Mouse (Mus musculus): ENCODE results near the gene Sh3rf3.

Gene Sh3rf3

DNA sequence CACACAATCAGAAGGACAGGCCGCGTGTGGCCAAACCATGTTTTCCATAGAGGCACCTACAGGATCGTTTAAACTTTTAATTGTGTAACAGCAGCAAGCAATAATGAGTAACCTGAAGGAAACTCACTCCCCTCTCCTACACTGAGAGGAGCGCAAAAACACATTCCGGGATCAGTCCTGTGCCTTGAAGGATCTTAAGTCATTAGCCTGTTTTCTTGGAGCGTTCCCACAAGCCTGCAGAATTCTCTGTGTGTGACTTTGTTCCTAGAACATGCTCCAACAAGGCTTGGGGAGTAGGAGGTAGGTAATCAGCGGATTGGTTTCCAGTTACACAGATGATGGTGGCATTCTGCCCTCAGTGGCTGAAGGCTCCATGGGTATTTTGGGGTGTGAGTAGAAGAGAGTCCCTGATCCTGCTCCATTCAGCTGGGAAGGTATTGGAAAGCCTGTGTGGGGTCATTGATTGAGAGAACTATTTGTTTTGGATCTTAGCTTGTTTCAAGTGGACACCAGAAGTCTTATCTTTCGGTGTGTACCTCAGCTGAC is 108.6 kb downstream of the Sh3rf3 start:
- no peak for DNase-seq

DNA sequence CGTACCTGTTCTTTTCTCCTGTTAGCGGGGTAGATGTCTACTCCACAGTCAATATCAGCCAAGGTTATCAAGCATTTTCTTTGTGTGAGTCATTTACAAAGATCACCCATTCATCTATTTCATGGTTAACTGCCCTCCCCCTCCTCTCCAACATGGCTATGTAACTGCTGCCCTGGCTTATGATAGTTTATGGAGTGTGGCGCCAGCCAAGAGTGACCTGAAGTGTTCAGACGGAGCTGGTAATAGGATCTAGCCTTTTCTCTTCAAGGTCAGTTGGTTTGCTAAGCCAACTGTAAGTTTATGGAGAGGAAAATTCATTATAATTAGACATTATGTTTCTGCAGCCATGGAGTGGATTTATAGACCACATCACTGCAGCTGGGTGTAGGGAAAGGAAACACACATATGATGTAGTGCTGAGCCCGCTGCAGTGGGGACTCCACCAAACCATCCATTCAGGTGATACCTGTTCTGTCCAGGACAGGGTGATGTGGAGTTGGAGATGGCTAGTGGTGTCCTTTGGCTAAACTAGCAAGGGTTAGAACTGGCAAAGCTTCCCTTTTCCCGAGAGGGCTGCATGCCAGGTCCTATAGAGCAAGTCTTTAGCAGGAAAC is 109.2 kb downstream of the Sh3rf3 start:
- no peak for DNase-seq

DNA sequence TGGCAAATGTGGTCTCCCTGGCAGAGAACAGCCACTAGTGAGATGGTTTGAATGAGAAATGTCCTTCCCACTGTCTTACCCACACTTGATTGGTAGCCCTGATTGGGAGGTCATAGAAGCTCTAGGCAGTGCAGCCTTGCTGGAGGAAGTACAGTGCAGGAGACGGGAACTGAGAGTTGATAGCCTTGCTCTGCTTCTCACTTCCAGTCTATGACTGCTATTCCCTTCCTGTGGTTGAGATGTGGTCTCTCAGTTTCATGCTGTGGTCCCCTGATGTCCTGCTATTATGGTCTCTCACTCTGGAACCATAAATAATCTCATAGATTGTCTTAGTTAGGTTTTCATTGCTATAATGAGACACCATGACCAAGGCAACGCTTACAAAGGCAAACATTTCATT is 109.8 kb downstream of the Sh3rf3 start:
- no peak for DNase-seq

DNA sequence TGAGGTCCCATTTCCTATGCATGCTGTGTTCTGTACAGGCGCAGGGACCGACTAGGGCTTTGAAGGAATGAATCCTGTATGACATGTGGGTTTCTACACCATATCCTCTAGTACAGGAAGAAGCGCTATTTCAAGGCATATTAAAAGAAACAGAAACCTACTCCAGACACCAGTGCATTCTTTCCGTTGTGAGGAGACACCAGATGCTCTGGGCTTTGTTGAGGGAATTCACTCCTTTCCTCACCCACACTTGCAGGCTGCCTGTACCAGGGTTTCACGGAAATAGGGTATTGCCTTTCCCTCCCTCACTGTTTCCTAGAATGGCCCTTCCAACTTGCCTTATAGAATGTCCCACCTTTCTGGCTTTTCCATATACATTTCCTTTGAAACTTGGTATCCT is 113.4 kb downstream of the Sh3rf3 start:
- DNase-seq: no peak

DNA sequence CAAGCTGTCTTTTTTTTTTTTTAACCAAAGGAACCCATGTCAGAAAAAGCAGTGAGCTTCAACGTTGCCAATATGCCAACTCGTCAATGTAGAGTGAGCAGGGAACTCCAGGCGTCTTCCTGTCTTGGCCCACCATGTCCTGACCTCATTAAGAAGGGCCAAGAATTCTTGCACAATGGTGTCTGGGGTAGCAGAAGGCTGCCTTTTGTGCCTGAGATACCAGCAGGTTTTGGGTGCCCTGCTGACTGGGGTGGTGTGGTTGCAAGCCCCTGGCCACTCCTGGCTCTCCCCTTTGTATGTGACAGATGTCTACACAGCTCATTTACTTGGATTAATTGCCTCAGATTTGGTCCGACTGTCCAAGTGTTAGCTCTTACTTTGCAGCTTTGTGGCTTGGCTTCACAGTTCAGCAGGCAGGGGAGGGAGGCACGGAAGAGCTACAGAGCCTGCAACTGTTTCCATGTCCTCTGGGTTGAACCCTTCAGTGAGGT is 115.8 kb downstream of the Sh3rf3 start:
- DNase-seq: no peak

DNA sequence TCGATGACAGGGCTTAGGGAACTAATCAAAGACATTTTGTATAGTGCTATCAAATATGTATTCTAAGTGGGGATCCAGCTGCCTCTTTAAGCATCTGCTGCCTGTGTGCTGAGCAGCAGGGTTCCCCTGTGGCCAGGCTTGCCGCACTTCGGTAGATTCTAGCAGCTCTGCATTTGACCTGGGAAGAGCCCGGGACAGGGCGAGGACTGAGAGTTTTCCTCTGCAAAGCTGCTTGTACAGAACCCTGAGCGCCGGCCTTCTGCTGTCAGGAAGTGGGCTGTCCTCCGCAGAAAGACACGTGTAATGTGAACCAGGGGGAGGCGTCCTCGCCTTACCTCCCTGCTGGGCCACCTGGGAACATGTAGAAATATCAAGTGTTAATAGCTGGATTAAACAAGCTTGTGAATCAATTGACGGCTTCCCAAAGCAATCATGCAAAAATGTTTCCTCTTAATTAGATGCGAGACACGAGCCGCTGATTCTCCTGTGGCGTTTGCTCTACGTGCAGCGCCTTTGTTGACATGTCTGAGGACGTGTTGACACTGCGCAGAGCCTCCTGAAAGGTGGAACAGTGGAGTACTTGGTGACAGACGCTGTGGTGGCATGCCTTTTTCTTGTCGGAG is 119.1 kb downstream of the Sh3rf3 start:
- DNase-seq: no peak

DNA sequence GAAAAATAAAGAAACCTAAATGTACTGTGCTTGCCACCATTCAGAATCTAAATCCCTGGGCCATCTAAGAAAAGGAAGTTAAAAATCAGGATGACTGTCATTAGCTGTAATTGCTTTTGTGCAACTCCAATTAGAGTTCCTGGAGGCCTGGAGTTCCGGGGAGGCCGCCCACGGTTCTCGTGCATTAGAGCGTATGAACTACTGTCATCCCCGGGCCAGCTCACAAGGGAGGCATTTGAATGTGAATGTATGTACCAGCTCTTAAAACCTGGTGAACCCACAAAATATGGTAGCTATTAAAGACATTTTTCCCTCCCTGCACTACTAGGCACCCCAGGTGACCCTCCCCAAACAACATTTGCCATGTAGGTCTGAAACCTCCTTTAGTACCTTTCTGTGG is 122.4 kb downstream of the Sh3rf3 start:
- DNase-seq: no peak

DNA sequence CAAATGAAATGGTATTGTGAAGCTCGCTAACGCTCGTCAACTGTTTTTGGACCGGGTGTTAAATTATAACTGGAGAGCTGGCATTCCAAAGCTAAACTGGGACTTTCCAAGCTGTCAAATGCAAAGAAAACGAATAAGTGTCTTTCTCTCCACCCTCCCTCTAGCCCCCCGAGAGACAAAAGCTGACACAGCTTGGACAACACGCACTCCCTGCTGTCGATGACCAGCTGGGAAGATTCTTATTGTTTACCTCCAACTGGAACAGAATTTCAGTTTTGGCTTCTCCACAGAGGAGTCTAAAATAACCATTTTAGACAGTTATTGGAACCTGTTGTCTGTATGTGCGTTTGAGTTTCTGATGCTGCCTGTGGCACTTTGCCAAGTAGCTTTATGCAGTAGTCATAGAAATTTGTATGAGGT is 123.3 kb downstream of the Sh3rf3 start:
- DNase-seq: no peak

DNA sequence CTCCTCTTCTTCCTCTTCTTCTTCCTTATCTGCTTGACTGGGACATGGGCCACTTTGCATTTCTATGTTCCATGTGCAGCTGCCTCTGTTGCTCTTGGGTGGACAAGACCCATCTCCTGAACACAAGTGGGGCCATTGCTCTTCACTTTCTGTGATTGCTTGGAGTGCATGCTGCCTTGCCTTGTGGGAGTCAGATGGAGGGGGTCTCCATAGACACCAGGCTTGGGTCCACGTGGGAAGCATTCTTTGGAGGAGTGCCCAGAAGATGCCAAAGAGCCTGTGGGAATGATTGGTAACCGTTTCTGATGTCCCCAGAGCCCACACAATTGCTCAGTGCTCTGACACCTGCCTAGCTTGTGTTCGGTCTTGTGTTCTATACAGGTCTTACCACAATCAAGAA is 124.4 kb downstream of the Sh3rf3 start:
- DNase-seq: no peak

DNA sequence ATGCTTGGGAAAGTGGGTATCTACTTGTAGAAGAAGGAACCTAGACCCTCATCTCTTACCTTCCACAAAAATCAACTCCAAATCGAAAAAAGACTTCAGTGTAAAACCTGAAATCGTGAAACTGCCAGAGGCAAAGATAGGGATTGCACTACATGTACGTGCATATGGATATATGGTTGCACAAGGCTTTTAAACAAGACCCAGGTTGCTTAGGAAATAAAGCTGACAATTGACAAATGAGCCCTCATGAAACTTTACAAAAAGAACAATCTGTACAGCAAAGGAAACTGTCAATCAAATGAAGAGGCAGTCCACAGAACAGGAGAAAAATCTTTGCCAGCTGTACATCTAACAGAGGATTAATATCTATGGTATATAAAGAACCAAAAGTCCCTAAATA is 129.7 kb downstream of the Sh3rf3 start:
- no peak for DNase-seq

DNA sequence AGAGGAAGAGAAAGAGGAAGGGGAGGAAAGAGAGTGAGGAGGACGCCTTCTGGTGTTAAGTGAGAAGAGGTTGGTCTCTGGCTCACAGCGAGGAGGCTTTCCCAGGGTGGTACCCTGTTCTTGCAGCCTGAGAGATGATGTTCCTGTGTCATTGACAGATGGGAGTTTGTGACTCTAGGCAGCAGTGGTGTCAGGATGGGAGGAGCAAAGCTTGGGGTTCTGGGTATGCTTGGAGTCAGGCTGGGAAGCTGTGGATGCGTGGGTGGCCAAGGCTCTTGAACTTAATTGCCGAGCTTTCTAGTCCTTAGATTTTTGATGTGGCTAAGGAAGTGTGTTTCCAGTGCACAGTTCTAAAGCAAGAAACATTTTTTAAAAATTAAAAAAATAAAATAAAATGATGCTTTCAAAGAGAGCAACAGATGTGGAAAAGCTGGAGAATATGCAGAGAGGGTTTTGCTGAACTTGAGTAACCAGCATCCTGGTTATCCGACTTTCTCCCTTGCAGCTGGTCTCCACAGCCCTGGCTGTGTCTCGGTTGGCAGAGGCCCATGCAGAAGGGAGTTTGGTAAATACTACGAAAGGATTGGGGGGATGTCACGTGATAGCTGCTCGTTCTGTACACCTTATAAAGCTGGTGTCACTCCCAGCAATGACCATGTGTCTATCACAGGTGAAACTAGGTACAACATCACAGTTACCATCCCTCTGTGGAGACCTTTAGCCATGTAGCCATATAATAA is 130.7 kb downstream of the Sh3rf3 start:
- no peak for DNase-seq

DNA sequence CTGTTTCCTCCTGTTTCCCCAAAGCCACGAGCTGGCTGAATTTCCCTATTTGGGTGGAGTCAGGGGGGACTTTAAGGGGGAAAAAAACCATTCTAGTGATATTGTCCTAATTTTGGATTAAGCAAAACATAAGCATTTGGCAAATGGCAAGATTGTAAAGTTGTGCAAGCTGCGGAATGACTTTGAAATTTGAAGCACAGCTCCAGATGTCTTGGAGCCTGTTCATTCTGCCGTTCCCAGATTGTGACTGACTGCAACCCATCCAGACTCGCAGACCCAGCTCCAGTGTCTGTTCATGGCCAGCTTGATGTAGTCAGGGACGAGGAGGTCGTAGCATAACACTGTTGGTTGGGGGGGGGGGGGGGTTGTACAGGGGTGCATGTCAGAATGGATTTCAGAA is 131.8 kb downstream of the Sh3rf3 start:
- no peak for DNase-seq

DNA sequence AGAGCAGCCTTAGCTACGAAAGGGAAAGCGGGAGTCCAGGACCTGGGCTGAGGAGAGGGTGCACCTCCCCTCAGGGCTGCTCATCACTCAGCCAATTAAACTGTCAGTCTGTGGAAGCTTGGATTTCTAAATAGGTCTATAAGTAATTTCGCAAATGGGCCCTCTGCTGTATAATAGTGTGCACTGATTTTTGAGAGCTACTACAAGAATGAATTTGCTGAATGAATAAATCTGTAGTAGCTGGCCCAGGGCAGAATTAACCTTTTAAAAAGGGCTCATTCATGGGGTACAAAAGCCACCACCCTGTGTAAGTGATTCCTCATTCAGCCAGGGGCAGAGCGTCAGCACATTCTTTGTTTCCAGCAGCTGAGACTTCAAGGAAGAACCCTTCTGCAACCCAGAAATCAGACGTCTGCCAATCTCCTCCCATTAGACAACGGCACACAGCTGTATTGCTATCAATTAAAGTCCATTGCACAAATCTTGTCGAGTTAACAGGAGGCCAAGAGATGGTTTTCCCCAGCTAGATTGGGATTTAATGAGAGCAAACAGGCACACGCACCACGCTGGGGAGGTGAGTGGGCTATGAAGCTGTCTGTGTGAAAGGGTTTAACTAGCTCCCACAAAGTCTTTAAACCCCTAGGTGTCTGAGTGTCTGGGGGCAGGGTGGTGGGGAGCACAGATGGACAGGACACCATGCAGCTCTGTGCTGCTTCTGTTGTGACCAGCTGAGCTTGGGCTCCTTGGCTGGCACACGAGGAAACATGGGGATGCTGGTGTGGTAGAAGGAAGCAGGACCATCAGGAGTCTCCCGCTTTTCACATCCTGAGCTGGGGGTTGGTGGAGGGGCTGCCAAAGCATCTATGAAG is 136.8 kb downstream of the Sh3rf3 start:
- no peak for DNase-seq

DNA sequence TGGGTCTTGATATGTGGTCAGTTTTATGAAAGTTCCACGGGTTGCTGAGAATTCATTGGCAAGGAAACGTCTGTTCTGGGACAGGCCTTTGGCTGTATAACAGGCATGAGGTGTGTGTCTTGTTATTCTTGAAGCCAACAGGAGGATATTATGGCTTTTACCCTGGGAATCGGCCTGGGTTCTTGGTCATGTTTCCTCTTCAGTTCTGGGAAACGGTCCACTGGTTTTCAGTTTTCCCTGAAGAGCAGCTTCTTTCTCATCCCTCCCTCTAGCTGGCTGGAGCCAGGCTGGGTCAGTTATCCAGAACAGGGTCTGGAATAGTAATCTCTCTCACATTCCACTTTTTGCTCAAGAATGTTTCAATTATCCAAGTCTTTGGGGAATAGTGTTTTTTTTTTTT is 147.0 kb downstream of the Sh3rf3 start:
- DNase-seq: no peak

DNA sequence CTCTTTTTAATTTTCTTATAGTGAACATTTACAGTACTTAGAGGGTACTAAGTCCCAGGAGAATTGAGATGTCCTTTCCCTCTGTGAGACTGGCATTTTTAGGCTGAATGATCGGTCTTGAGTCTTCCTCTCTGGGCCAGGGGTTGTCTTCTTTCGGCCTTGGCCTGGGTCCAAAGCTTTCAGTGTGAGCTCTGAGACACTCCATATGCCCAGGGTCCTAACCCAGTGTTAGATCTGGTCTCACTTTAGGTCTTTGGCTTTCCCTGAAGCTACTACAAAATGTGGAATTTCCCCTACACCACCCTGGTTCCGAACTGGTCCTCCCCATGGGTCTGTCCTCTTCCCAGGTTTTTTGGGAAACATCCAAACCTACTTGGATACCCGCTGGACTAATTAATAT is 155.1 kb downstream of the Sh3rf3 start:
- no peak for DNase-seq

DNA sequence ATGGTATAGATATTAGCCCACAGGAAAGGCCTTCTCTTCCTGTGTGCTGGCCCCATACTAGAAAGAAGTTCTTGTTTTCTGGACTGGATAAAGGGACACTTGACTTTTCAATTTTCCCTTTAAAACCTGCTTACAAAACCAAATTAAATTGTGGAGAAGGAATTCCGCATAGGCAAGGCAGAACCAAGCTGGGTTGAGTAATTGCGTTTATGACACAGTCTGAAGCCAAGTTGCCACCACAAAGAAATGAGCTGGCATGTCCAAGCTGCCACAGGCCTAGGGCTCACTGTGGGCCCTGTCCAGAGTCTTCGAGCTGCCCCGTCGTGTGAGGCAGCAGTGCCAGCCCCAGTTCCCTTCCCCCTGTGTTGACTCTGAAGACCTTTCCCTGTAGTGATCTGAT is 156.2 kb downstream of the Sh3rf3 start:
- DNase-seq: no peak

DNA sequence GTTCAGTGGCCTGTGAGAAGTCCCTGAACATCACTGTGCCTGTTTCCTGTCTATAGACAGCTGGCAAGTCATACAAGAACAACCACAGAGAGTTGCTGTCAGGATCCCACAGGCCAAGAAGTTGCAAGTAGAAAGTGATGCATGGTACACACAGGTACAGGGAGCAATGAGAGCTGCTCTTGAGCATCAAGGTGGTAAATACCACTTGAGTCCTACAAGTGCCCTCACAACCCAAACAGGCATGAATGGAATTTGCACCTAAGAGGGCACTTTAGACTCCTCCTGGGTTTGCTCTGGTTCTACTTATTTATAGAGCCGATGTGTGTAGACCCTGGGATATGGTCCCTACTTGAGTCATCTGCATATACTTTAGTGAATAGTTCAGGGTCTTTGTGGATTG is 159.0 kb downstream of the Sh3rf3 start:
- no peak for DNase-seq

DNA sequence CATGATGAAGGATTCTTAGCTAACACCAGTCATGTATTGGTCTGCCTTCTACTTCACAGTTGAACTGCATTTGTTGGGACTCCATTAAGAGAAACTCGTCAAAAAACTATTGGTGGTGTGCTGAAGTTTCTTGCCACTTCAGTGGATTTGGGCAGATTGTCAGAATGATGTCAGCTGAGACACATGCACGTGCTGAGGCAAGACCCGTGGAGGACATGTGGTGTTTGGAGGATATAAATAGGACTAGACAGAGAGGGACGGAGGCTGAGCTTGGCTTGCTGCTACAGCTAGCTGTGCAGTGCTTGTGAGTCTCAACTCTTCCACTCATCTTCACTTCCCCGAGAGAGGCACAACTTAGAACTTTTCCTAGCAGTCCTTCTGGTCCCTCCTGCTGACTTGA is 161.0 kb downstream of the Sh3rf3 start:
- DNase-seq: no peak

DNA sequence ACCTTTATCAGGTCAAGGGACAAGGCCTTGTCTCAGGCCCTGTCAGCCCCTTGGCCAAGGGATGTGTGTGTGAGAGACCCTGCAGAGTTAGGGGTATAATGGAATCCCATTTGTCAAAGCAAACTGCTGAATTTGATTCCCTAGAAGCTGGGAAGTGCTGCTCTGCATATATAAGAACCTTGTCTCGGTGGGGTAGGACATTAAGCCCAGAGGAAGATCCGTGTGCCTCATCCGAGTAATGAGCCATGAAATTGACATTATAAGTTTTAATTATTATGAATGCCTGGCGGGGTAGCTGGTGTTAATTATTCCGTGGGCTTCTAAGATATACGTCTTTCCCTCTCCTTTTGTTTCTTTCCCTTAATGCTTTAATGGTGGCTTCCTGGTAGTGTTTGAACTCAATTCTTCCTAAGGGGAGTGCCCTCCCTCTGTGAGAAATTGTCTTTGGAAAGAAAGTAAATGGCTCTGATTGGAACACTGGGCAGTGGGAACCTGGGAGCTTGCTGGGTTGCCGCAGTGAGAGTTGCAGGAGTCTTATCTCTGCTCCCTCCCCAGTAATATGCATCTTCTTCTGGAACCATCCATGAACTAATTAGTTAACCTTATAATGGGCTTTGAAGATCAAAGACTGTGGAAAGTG is 166.3 kb downstream of the Sh3rf3 start:
- DNase-seq: no peak

DNA sequence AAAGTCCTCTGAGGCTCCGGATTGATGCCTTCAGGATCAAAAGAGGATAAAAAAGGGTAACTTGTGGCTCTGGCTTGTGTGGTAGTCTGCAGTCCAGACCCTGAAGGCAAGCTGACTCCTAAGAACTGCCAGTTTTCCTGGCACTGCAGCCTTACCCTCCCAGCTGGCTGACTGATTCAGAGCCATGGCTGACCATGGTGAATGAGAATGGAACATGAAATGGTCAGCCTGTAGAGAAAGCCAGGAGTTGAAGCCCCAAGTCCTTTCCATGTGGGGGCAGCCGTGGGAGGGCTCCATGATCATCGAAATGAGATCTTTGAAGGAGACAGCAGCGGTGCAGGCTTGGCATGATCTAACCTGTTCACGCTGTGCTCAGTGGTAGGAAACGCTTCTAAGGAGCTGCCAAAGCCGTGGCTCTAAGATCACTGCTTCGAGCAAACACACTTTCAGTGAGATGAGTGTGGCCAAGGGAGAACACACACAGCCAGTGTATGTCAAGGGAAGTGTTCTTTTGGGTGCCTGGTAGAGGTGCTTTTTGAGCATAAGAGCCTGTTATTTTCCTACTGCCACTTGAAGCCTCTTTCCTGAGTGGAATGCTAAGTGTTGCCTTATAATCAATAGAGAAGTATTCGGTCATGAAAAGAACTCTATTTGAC is 168.6 kb downstream of the Sh3rf3 start:
- no peak for DNase-seq

DNA sequence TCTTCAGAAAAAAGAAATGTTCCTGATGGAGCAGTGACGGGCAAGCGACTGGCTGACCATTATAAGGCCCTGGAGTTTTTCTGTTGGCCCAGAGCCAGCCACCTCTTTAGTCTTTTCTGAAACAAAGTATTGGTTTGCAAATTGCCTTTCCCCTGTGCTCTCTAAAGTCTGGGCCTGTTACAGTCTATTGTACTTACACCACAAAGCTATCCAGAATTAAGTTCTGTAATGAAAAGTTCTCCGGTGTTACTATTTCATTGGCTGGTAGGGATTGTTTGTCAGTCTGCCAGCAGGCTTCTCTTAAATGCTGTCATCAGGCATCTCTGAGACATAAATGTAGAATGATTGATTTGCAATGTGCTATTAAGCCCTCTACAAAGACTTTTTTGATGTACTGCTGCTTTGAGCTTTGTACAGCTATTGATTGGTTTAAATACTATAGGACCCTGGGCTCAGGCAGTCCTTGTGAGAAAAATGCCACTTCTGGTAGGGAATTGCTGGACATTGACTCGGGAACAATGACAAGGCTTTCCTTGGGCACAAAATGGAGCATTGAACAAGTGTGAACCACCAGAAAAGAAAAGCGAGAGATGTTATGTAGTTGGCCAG is 169.5 kb downstream of the Sh3rf3 start:
- DNase-seq: no peak

DNA sequence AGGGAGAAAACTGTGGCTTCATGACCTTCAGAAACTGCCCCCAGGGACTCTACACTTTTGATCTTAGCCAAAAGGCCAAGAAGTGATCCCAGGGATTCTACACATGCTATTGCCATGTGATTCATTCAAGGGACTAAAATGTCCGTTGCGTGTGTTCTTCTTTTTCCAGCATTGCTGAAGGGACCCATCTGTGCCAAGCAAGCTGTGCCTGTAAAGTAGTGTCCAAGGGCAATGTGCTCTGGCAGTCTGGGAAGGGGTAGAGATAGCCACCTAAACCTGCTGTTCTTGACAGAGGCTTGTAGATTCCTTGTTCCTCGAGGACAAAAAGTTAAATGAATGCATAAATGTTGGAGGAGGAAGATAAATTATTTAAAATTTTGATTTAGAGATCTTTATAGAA is 178.5 kb downstream of the Sh3rf3 start:
- DNase-seq: no peak
